28 mouse cellular contexts compared by ENCODE assay signal in genomic region chr12:4245742-4246141, GRCm38 (mm10). TPM values are rescaled to one million over a fixed set of nuclear protein-coding genes. Genes with fewer than 3 reads are reported as not detected.
DNase-seq lines count a peak whose midpoint lies in the region; ATAC-seq and TF ChIP-seq lines count a peak whose summit lies in the region.
"Had no signal": no experiment of that assay in that cellular context is flagged by ENCODE, and none has a peak within 500 bp of the region (broad histone marks: within the 10 kb centered on the region; RNA-seq: fewer than 3 reads in every experiment).

No protein-coding gene starts in this region.

- no peak for TF ChIP-seq CTCF in forebrain, postnatal 0 days (IDR thresholded peaks at IDR 0.05; ENCODE audit: low read depth)
- no peak for TF ChIP-seq CTCF in kidney, adult 2 months (conservative IDR thresholded peaks at IDR 0.05; ENCODE audit: insufficient read depth, insufficient read length, low read depth, low read length)

- H3K27ac ChIP-seq in forebrain, postnatal 0 days (ENCODE audit: low read depth, low read length) = no peak overlapping the region
- no peak overlapping the region for H3K27ac ChIP-seq in forebrain, embryonic 13.5 days
- H3K27ac ChIP-seq in limb, embryonic 12.5 days = no peak overlapping the region
- no peak overlapping the region for H3K27ac ChIP-seq in limb, embryonic 10.5 days
- H3K27ac ChIP-seq in stomach, embryonic 16.5 days (ENCODE audit: low read length) = no peak overlapping the region
- H3K27ac ChIP-seq in kidney, adult 2 months (ENCODE audit: insufficient read depth, low read depth, low read length) = no peak overlapping the region
- H3K27ac ChIP-seq: left cerebral cortex, adult 2 months; limb, embryonic 15.5 days; liver, embryonic 14.5 days; stomach, embryonic 15.5 days had no signal

- H3K4me2 ChIP-seq in forebrain, postnatal 0 days (ENCODE audit: low read depth) = no peak overlapping the region
- no peak overlapping the region for H3K4me2 ChIP-seq in forebrain, embryonic 13.5 days
- H3K4me2 ChIP-seq in limb, embryonic 12.5 days = no peak overlapping the region
- H3K4me2 ChIP-seq in stomach, embryonic 16.5 days (ENCODE audit: low read depth, low read length) = no peak overlapping the region
- H3K4me2 ChIP-seq: heart, embryonic 12.5 days; limb, embryonic 15.5 days; stomach, embryonic 15.5 days had no signal

- no peaks in the 10 kb centered on the region for H3K4me1 ChIP-seq in forebrain, postnatal 0 days (ENCODE audit: insufficient read depth)
- H3K4me1 ChIP-seq in forebrain, embryonic 13.5 days = no peaks in the 10 kb centered on the region
- no peaks in the 10 kb centered on the region for H3K4me1 ChIP-seq in limb, embryonic 12.5 days (replicated peaks)
- H3K4me1 ChIP-seq in limb, embryonic 10.5 days = no peaks in the 10 kb centered on the region
- no peaks in the 10 kb centered on the region for H3K4me1 ChIP-seq in stomach, embryonic 16.5 days (ENCODE audit: control insufficient read depth, insufficient read depth, low read length)
- no peaks in the 10 kb centered on the region for H3K4me1 ChIP-seq in kidney, adult 2 months (ENCODE audit: control insufficient read depth, insufficient read depth, low read length)
- H3K4me1 ChIP-seq: limb, embryonic 15.5 days; stomach, embryonic 15.5 days had no signal

- WGBS in forebrain, postnatal 0 days = 88% methylated on average over 10 of the region's 10 CpGs
- 90% methylated on average over 10 of the region's 10 CpGs for WGBS in forebrain, embryonic 13.5 days
- WGBS in limb, embryonic 12.5 days = 81% methylated on average over 10 of the region's 10 CpGs
- WGBS in limb, embryonic 10.5 days = 84% methylated on average over 10 of the region's 10 CpGs
- 74% methylated on average over 10 of the region's 10 CpGs for WGBS in stomach, embryonic 16.5 days
- 87% methylated on average over 10 of the region's 10 CpGs for WGBS in kidney, adult 2 months

- no peaks in the 10 kb centered on the region for H3K9me3 ChIP-seq in forebrain, postnatal 0 days (ENCODE audit: low read length)
- no peaks in the 10 kb centered on the region for H3K9me3 ChIP-seq in forebrain, embryonic 13.5 days (replicated peaks)
- no peaks in the 10 kb centered on the region for H3K9me3 ChIP-seq in limb, embryonic 12.5 days
- no peaks in the 10 kb centered on the region for H3K9me3 ChIP-seq in limb, embryonic 10.5 days (replicated peaks)
- H3K9me3 ChIP-seq in stomach, embryonic 16.5 days (replicated peaks; ENCODE audit: control insufficient read depth, low read length) = no peaks in the 10 kb centered on the region
- H3K9me3 ChIP-seq: heart, embryonic 12.5 days; limb, embryonic 15.5 days; stomach, embryonic 15.5 days had no signal

- H3K27me3 ChIP-seq in forebrain, postnatal 0 days (ENCODE audit: insufficient read depth, low read length) = no peaks in the 10 kb centered on the region
- no peaks in the 10 kb centered on the region for H3K27me3 ChIP-seq in forebrain, embryonic 13.5 days
- H3K27me3 ChIP-seq in limb, embryonic 12.5 days = no peaks in the 10 kb centered on the region
- H3K27me3 ChIP-seq in limb, embryonic 10.5 days (ENCODE audit: low read depth, poor library complexity, severe bottlenecking) = no peaks in the 10 kb centered on the region
- H3K27me3 ChIP-seq in stomach, embryonic 16.5 days (ENCODE audit: control insufficient read depth, insufficient read depth, low read length) = no peaks in the 10 kb centered on the region
- no peaks in the 10 kb centered on the region for H3K27me3 ChIP-seq in kidney, adult 2 months (replicated peaks; ENCODE audit: control insufficient read depth, insufficient read depth, low read length)
- H3K27me3 ChIP-seq: heart, embryonic 12.5 days; limb, embryonic 15.5 days; stomach, embryonic 15.5 days had no signal

- no peak overlapping the region for H3K9ac ChIP-seq in forebrain, postnatal 0 days
- H3K9ac ChIP-seq in forebrain, embryonic 13.5 days = no peak overlapping the region
- 0 out of 2 replicates have a peak overlapping the region, but pooled peaks have one; percentile 27 for H3K9ac ChIP-seq in limb, embryonic 12.5 days (replicated peaks)
- H3K9ac ChIP-seq in stomach, embryonic 16.5 days (ENCODE audit: low read length) = no peak overlapping the region
- H3K9ac ChIP-seq: heart, embryonic 12.5 days; limb, embryonic 15.5 days; liver, embryonic 14.5 days; stomach, embryonic 15.5 days had no signal

- peaks cover 11% of the 10 kb centered on the region for H3K36me3 ChIP-seq in forebrain, postnatal 0 days (ENCODE audit: insufficient read depth)
- peaks cover 17% of the 10 kb centered on the region; the same call in 1 of the 2 replicates for H3K36me3 ChIP-seq in forebrain, embryonic 13.5 days (ENCODE audit: poor library complexity, severe bottlenecking)
- H3K36me3 ChIP-seq in limb, embryonic 12.5 days = peaks cover 10% of the 10 kb centered on the region; the same call in 1 of the 2 replicates
- no peaks in the 10 kb centered on the region for H3K36me3 ChIP-seq in limb, embryonic 10.5 days
- peaks cover 7% of the 10 kb centered on the region; the same call in 1 of the 2 replicates for H3K36me3 ChIP-seq in stomach, embryonic 16.5 days (ENCODE audit: control insufficient read depth, insufficient read depth, low read length)
- no peaks in the 10 kb centered on the region; the same call in 1 of the 2 replicates for H3K36me3 ChIP-seq in kidney, adult 2 months (ENCODE audit: control insufficient read depth, insufficient read depth, low read length)
- H3K36me3 ChIP-seq: stomach, embryonic 15.5 days had no signal

- no peak for DNase-seq in forebrain, postnatal 0 days
- DNase-seq in limb, embryonic 10.5 days (ENCODE audit: low spot score) = no peak
- DNase-seq in ZHBTc4 (ENCODE audit: low read depth, low spot score) = peak; percentile 36
- no peak for DNase-seq in kidney, adult 2 months
- DNase-seq in adrenal gland, adult 18-20 months (ENCODE audit: low spot score in 2 of 2) = no peak
- DNase-seq: adrenal gland, postnatal 14 days; cerebellum, adult 11-12 months; cerebellum, postnatal 10 days; gastrocnemius, postnatal 25 days; heart, adult 18-20 months; heart, postnatal 4 days; kidney, adult 8-10 months; kidney, postnatal 10 days; lung, adult 2 months; lung, postnatal 14 days; right cerebral cortex, postnatal 25 days; thymus, adult 18-20 months; thymus, postnatal 25 days had no signal

- no peak for TF ChIP-seq POLR2A in kidney, adult 2 months (IDR thresholded peaks at IDR 0.05; ENCODE audit: low read depth, low read length)

- no peak overlapping the region for H3K4me3 ChIP-seq in forebrain, postnatal 0 days (ENCODE audit: low read depth, low read length)
- no peak overlapping the region for H3K4me3 ChIP-seq in forebrain, embryonic 13.5 days
- H3K4me3 ChIP-seq in limb, embryonic 12.5 days (replicated peaks) = no peak overlapping the region
- H3K4me3 ChIP-seq in limb, embryonic 10.5 days = no peak overlapping the region
- H3K4me3 ChIP-seq in stomach, embryonic 16.5 days (replicated peaks; ENCODE audit: low read length) = no peak overlapping the region
- no peak overlapping the region for H3K4me3 ChIP-seq in kidney, adult 2 months (ENCODE audit: insufficient read depth, low read depth, low read length)
- H3K4me3 ChIP-seq: heart, embryonic 12.5 days; left cerebral cortex, adult 2 months; limb, embryonic 15.5 days; stomach, embryonic 15.5 days had no signal

- ATAC-seq in forebrain, postnatal 0 days = peak; percentile 20; the same call in 1 of the 2 replicates
- no peak for ATAC-seq in forebrain, embryonic 13.5 days
- ATAC-seq in limb, embryonic 12.5 days (ENCODE audit: insufficient number of reproducible peaks, insufficient read depth, low FRiP score, low TSS enrichment, low read depth) = no peak
- peak; percentile 62; the same call in 1 of the 2 replicates for ATAC-seq in stomach, embryonic 16.5 days (ENCODE audit: insufficient read depth, low FRiP score)
- ATAC-seq: forebrain, embryonic 14.5 days; midbrain, embryonic 16.5 days had no signal

RNA-seq across cellular contexts. Expression of gene Cenpo, which starts 11.6 kb away (rescaled TPM):
- 5.2 and 6.7 TPM in 2 replicates for total RNA-seq in forebrain, postnatal 0 days (2014; rRNA removed)
- polyA plus RNA-seq in forebrain, postnatal 0 days (2015; fragmentation: Nextera tagmentation; extraction: Ambion mirVana) = 4.2 and 4.9 TPM in 2 replicates
- polyA plus RNA-seq in forebrain, embryonic 13.5 days (2015; fragmentation: Nextera tagmentation; extraction: Ambion mirVana) = 14.8 and 16.2 TPM in 2 replicates
- polyA plus RNA-seq in limb, embryonic 12.5 days (2016; fragmentation: Nextera tagmentation; extraction: Ambion mirVana) = 17.9 and 20.3 TPM in 2 replicates
- polyA plus RNA-seq in limb, embryonic 10.5 days (2016; fragmentation: Nextera tagmentation; extraction: Ambion mirVana) = 20.9 and 22.0 TPM in 2 replicates
- 12.1 TPM in 2 replicates for polyA plus RNA-seq in stomach, embryonic 16.5 days (2015; fragmentation: Nextera tagmentation; extraction: Ambion mirVana)
- polyA plus RNA-seq in kidney, adult 2 months (2012; rRNA removed) = 6.1 and 6.4 TPM in 2 replicates
- total RNA-seq in adrenal gland, adult 18-20 months (2021) = 1 to 10 TPM; 6.8 to 8.9 TPM

RNA-seq across cellular contexts. Expression of gene Ptrhd1, which starts 11.9 kb away (rescaled TPM):
- total RNA-seq in forebrain, postnatal 0 days (2014; rRNA removed) = 5.6 and 8.4 TPM in 2 replicates
- 9.0 TPM in 2 replicates for polyA plus RNA-seq in forebrain, postnatal 0 days (2015; fragmentation: Nextera tagmentation; extraction: Ambion mirVana)
- 5.1 and 5.7 TPM in 2 replicates for polyA plus RNA-seq in forebrain, embryonic 13.5 days (2015; fragmentation: Nextera tagmentation; extraction: Ambion mirVana)
- polyA plus RNA-seq in limb, embryonic 12.5 days (2016; fragmentation: Nextera tagmentation; extraction: Ambion mirVana) = 5.0 and 5.2 TPM in 2 replicates
- polyA plus RNA-seq in limb, embryonic 10.5 days (2016; fragmentation: Nextera tagmentation; extraction: Ambion mirVana) = 5.9 and 6.0 TPM in 2 replicates
- 5.0 and 5.1 TPM in 2 replicates for polyA plus RNA-seq in stomach, embryonic 16.5 days (2015; fragmentation: Nextera tagmentation; extraction: Ambion mirVana)
- 4.2 and 4.6 TPM in 2 replicates for polyA plus RNA-seq in kidney, adult 2 months (2012; rRNA removed)
- total RNA-seq in adrenal gland, adult 18-20 months (2021) = 1 to 10 TPM; 7.8 to 8.0 TPM

Comparison
In these comparisons a context has a peak if more than half of its experiments do, and no peak if none do; other contexts are left out.
1. ATAC-seq: peak in forebrain, postnatal 0 days (single experiment) and stomach, embryonic 16.5 days (single experiment); none in forebrain, embryonic 13.5 days (single experiment) and limb, embryonic 12.5 days (single experiment).